Mouse (Mus musculus) T-helper 17 cell (primary cell): ENCODE results near the gene Olfr1395.

Source experiments
- in situ Hi-C, 2 experiments: fragments of 300-600 bp; cut with MboI, MseI; formaldehyde crosslinking; loops; 1 replicate in 1 of 2; 2 replicates in 1 of 2; pipeline ENCODE4 v1.15.1; 2025; ENCODE audit warnings: high pct_unique_total_duplicates in 2 of 2

Olfr1395 gene

DNA sequence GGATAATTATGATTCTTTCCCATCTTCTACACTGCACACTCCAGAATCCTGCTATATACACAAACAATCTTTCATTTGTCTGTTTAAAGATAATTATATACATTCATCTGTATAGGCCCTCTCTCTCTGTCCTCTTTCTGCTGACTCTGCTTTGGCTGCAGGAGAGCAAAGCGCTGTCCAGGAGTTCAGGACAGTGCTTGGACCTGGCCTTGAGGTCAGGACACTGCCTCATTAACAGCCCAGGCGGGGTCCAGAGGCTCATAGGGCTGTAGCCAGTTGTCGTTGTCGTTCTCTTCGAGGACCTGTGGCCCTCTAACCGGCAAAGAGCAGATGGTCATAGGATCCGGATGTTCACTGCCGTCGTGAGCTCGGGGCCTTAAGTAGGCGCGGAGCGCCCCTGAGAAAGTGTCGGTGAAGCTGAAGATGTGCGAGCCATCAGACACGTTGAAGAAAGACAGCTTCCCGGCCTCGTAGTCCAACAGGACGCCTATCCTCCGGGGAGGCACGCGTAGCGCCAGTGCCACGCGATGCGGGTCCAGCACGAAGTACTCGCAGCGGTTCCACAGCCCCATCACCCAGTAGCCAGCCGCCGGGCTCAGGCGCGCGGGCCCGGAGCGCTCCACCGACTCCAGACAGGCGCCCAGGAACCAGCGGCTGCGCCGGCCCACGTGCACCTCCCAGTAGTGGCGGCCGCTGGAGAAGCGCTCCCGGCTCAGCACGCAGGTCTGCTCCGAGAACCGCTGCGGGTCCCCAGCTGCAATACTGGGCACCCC is 27.0 kb downstream of the Olfr1395 start:
- in situ Hi-C loops = no loop called here

GRCm38 (mm10) chr11:49170576-49170975 is 28.5 kb downstream of the Olfr1395 start:
- in situ Hi-C loops = no loop called here

DNA sequence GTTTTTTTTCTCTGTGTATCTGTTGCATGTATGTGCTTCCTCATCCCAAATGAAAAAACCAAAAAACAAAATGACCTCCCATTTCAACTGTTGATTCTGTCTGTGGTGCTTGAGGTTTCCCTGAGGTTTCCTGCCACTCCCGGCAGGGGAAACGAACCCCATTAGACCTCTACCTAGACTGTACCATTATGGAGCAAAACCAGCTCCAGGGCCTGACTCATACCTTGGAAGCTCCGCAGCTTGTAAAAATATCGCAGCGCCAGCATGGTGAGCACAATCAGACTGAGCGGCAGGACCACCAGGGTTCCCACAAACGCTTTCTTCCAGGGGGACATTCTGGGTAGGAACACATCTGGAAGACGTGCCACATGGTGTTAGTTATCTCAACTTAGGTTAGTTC is 33.3 kb downstream of the Olfr1395 start:
- in situ Hi-C loops = loop anchor here in 1 of 2 experiments (25.0 kb wide), 1 partner anchor 237 kb away; the partner anchor contains the start of gene Olfr1389

DNA sequence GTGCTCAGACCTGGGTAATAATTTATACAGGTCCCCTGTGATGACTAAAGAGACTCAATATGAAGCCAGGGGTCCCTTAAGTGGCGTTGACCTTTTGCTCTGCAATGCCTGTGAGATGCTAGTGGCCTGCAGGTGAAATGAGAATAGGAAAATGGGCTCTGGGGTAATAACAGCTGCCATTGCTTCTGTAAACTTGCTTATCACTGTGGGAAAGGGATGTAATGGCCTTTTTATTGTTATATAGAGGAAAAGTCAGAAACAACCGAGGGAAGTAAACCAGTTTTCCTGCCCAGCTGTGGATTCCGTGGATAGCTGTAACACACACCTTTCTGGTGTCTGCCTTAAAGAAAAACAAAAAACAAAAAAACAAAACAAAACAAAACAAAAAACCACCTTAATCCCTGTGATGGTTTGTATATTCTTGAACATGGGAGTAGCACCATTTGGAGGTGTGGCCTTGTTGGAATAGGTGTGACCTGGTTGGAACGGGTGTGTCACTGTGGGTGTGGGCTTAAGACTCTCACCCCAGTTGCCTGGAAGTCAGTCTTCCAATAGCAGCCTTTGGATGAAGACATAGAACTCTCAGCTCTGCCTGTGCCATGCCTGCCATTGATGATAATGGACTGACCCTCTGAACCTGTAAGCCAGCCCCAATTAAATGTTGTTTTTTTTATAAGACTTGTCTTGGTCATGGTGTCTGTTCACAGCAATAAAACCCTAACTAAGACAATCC is 34.1 kb downstream of the Olfr1395 start:
- in situ Hi-C loops = loop anchor here in 1 of 2 experiments (25.0 kb wide), 1 partner anchor 236 kb away; the partner anchor contains the start of gene Olfr1389

- in situ Hi-C loops = loop anchor here (5.0 to 25.0 kb wide), 3 partner anchors 71 to 232 kb away; partner anchors contain the start of genes Olfr1389 (in 1 of the 2) and Olfr1396 (in 1 of the 2)
These were observed 41.1 kb downstream of the Olfr1395 start for GRCm38 (mm10) chr11:49183172-49183571.

DNA sequence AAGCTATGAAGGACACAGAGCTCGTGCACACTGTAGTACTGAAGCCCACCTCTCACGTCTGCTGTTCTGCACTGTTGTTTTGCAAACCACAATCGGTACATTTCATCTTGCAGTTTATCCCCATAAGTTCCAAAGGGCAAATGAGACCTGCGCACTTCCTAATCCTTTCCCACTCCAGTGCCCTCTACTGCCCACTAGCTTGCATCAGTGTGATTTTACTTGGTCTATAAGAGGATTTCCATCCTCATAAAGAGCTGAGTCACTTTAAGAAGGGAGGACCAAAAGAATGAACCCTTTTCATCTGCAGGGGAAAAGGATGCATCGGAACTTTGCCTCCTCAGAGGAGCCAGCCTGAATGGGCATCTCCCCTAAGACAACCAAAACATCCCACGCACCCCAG is 44.4 kb downstream of the Olfr1395 start:
- in situ Hi-C loops = loop anchor here (5.0 to 25.0 kb wide), 3 partner anchors 76 to 228 kb away; partner anchors contain the start of gene Olfr1389 (in 1 of the 2)

- in situ Hi-C loops = loop anchor here (5.0 to 25.0 kb wide), 3 partner anchors 75 to 228 kb away; partner anchors contain the start of gene Olfr1389 (in 1 of the 2)
These were observed 44.9 kb downstream of the Olfr1395 start, which contains the start of gene Btnl9 for GRCm38 (mm10) chr11:49186955-49187488. TSS of gene Btnl9 (minus strand) at chr11:49187159.

DNA sequence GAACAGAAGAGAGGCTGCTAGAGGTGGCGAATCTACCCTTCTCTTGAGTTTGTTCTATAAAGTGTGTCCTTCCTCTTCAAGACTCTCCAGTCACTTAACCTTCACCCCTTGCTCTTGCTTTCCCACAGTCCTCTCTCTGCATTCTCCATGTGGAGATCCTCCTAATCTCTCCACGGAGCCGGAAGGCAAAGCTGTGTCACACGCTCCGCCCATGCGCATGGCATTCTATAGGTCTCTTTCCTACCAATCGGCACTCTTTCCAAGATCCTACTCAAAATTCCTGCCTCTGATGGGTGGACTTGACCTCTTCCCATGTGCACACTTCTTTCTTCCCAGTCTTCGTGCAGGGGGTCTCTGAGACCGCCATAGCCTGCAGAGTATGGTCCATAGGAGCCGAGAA is 45.6 kb downstream of the Olfr1395 start:
- in situ Hi-C loops = loop anchor here (5.0 to 25.0 kb wide), 3 partner anchors 75 to 227 kb away; partner anchors contain the start of gene Olfr1389 (in 1 of the 2)

- in situ Hi-C loops = loop anchor here (5.0 to 25.0 kb wide), 4 partner anchors 73 to 785 kb away; partner anchors contain the start of gene Olfr1389 (in 1 of the 2)
These were observed 47.7 kb downstream of the Olfr1395 start for GRCm38 (mm10) chr11:49189737-49190136.

DNA sequence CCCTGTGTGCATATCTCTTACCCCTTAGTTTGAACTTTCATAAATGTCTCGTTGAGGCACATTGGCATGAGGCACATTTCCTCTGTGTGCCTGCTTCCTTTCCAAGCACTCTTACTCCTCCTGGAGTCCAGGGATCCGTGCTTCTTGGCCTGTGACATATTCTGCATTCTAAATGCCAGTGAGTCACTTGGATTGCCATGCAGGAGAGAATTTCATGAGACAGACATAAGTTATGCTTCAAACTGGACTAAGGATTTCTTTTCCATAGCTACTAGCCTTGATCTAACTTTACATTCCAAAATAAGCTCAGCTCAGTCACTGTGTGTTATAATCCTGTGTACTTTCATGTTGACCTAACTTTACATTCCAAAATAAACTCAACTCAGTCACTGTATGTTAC is 49.0 kb downstream of the Olfr1395 start:
- in situ Hi-C loops = loop anchor here in 1 of 2 experiments (10.0 to 25.0 kb wide), 2 partner anchors 221 to 784 kb away; partner anchors contain the start of gene Olfr1389

- in situ Hi-C loops = loop anchor here in 1 of 2 experiments (10.0 to 25.0 kb wide), 2 partner anchors 218 to 780 kb away; partner anchors contain the start of gene Olfr1389
These were observed 52.7 kb downstream of the Olfr1395 start for GRCm38 (mm10) chr11:49194771-49195170.

DNA sequence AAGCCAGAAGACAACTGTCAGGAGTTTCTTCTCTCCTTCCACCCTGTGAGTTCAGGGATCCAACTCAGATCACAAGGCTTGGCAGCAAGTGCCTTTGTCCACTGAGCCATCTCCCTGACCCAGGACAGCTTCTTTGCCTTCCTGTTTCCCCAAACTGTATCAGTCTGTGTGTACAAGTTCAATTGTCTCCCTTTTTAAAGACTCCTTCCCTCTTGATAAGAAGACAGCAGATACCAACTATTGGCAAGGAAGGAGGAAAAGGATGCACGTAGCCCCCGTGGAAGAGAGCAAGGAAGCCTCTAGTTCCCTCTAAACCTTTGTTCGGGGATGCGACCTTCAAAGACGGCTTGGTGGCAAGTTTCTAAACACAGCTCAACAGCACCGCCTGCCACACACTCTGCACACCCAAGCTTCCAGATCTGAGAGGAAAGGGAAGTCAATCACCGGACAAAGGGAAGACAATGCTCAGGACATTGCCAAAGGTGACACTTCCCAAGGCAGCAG is 53.8 kb downstream of the Olfr1395 start:
- in situ Hi-C loops = loop anchor here in 1 of 2 experiments (10.0 to 25.0 kb wide), 2 partner anchors 216 to 779 kb away; partner anchors contain the start of gene Olfr1389
